Mouse (Mus musculus): ENCODE data around the gene Igsf6. TPM values are rescaled to one million over a fixed set of nuclear protein-coding genes. Genes with fewer than 3 reads are reported as not detected.

Gene Igsf6
- polyA plus RNA-seq, 1 experiment from 2014 or later, result 1.3 TPM

DNA sequence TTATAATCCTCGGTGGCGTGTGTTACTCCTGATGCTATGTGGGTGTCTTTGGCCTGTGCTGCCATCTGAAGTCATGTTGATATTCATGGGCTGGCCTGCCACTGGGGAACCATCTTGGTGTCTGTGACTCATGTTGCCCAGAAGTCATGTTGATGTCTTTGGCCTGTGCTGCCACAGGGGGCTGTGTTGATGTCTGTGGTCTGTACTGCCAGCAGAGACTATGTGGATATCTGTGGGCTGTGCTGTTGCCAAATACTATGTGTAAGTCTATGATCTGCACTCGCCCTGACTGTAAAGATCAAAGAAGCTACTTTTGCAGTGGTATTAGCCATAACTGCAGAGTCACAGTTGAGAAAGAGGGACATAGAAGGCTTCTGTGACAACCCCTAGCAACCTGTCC lies 55.6 kb downstream of the Igsf6 start:
- H3K4me1 ChIP-seq (replicated peaks; ENCODE audit: control insufficient read depth, insufficient read depth, low read length), result no peaks in the 10 kb centered on the region
- no peaks in the 10 kb centered on the region for H3K9me3 ChIP-seq (ENCODE audit: control insufficient read depth)
- no peak overlapping the region for H3K4me3 ChIP-seq (ENCODE audit: low read depth, low read length)
- 90% methylated on average over 3 of the region's 3 CpGs for WGBS
- no peaks in the 10 kb centered on the region for H3K27me3 ChIP-seq (replicated peaks; ENCODE audit: control insufficient read depth, insufficient read depth, low read length)
- no peak overlapping the region for H3K4me2 ChIP-seq (replicated peaks; ENCODE audit: low read depth)
- H3K36me3 ChIP-seq (ENCODE audit: control insufficient read depth, insufficient read depth), result no peaks in the 10 kb centered on the region
- H3K9ac ChIP-seq (ENCODE audit: low read depth, low read length), result no peak overlapping the region
- TF ChIP-seq CTCF (IDR thresholded peaks at IDR 0.05; ENCODE audit: low read depth), result no peak
- H3K27ac ChIP-seq (ENCODE audit: low read depth, low read length), result no peak overlapping the region
- no peak for ATAC-seq

GRCm38 (mm10) chr7:121014486-121014885 lies 59.9 kb downstream of the Igsf6 start:
- no peaks in the 10 kb centered on the region for H3K36me3 ChIP-seq (ENCODE audit: control insufficient read depth, insufficient read depth)
- 83% methylated on average over 10 of the region's 10 CpGs for WGBS
- no peak overlapping the region for H3K4me3 ChIP-seq (ENCODE audit: low read depth, low read length)
- no peaks in the 10 kb centered on the region for H3K9me3 ChIP-seq (ENCODE audit: control insufficient read depth)
- no peak overlapping the region for H3K4me2 ChIP-seq (replicated peaks; ENCODE audit: low read depth)
- no peak for TF ChIP-seq CTCF (IDR thresholded peaks at IDR 0.05; ENCODE audit: low read depth)
- no peak for ATAC-seq
- H3K27me3 ChIP-seq (replicated peaks; ENCODE audit: control insufficient read depth, insufficient read depth, low read length), result no peaks in the 10 kb centered on the region
- no peak overlapping the region for H3K9ac ChIP-seq (ENCODE audit: low read depth, low read length)
- H3K4me1 ChIP-seq (replicated peaks; ENCODE audit: control insufficient read depth, insufficient read depth, low read length), result no peaks in the 10 kb centered on the region
- no peak overlapping the region for H3K27ac ChIP-seq (ENCODE audit: low read depth, low read length)

Other genes starting within 250 kb of the Igsf6 start
- 14.1 and 14.2 TPM in 2 replicates for gene Eef2k, start 231.7 kb downstream of the Igsf6 start, polyA plus RNA-seq (2015; fragmentation: Nextera tagmentation; extraction: Ambion mirVana)
- 18.3 and 19.6 TPM in 2 replicates for gene Polr3e, start 156.8 kb downstream of the Igsf6 start, polyA plus RNA-seq (2015; fragmentation: Nextera tagmentation; extraction: Ambion mirVana)
- 119 and 124 TPM in 2 replicates for gene Cdr2, start 92.3 kb downstream of the Igsf6 start, polyA plus RNA-seq (2015; fragmentation: Nextera tagmentation; extraction: Ambion mirVana)
- 1.4 and 1.5 TPM in 2 replicates for gene Mfsd13b, start 92.1 kb downstream of the Igsf6 start, polyA plus RNA-seq (2015; fragmentation: Nextera tagmentation; extraction: Ambion mirVana)
- 85.4 and 89.4 TPM in 2 replicates for gene Mettl9, start 40.1 kb downstream of the Igsf6 start, polyA plus RNA-seq (2015; fragmentation: Nextera tagmentation; extraction: Ambion mirVana)
- 0.10 and 0.17 TPM in 2 replicates for gene Otoa, start 7.1 kb upstream of the Igsf6 start, polyA plus RNA-seq (2015; fragmentation: Nextera tagmentation; extraction: Ambion mirVana)